Mouse (Mus musculus) G1E (cell line): ENCODE measurements around the gene Rlbp1. TPM values are rescaled to one million over a fixed set of nuclear protein-coding genes. Genes with fewer than 3 reads are reported as not detected.
A peak's percentile ranks its signal among the peaks of the same experiment; 100 is the strongest.

Experiments used
- ATAC-seq: 2 replicates; pipeline ENCODE4 v1.8.0; 2016; ENCODE audit warnings: mild to moderate bottlenecking; ENCODE audit not compliant: insufficient number of reproducible peaks, poor library complexity, low FRiP score, severe bottlenecking; ENCODE audit errors: extremely low read depth
- DNase-seq: peaks from one replicate; pipeline ENCODE4 v3.0.0; 2012; ENCODE audit warnings: low spot score
- H3K27me3 ChIP-seq: 2 replicates; pipeline ENCODE4 v1.6.1; 2012; ENCODE audit warnings: mild to moderate bottlenecking, low read length, inconsistent platforms; ENCODE audit not compliant: insufficient read depth
- H3K36me3 ChIP-seq: replicated peaks from 2 replicates; pipeline ENCODE3; 2012; ENCODE audit warnings: mild to moderate bottlenecking, inconsistent platforms
- H3K4me1 ChIP-seq: 2 replicates; pipeline ENCODE4 v1.6.1; 2012; ENCODE audit warnings: low read depth, low read length, inconsistent platforms, mixed read lengths; ENCODE audit not compliant: insufficient read depth
- H3K4me3 ChIP-seq: 2 replicates; pipeline ENCODE4 v1.5.1; 2012; ENCODE audit warnings: low read depth, mild to moderate bottlenecking, inconsistent platforms, low read length, moderate library complexity, mixed read lengths
- H3K9me3 ChIP-seq: replicated peaks from 2 replicates; pipeline ENCODE4 v1.6.1; 2012; ENCODE audit warnings: inconsistent platforms
- CTCF ChIP-seq: IDR thresholded peaks from 2 replicates; pipeline ENCODE4 v1.5.1; 2012; ENCODE audit warnings: low read depth, low read length, inconsistent platforms, mixed read lengths
- GATA1 ChIP-seq: IDR thresholded peaks from 2 replicates; pipeline ENCODE4 v1.6.1; 2012; ENCODE audit warnings: borderline replicate concordance, low read length, inconsistent platforms, mixed read lengths
- GATA2 ChIP-seq: IDR thresholded peaks from 2 replicates; pipeline ENCODE4 v1.6.1; 2012; ENCODE audit warnings: low read depth, low read length, inconsistent platforms, borderline replicate concordance
- POLR2AphosphoS5 ChIP-seq: IDR thresholded peaks from 2 replicates; pipeline ENCODE4 v1.6.1; 2012; ENCODE audit warnings: low read depth, low read length, inconsistent platforms; ENCODE audit not compliant: insufficient replicate concordance
- TAL1 ChIP-seq: conservative IDR thresholded peaks from 2 replicates; pipeline ENCODE4 v1.6.1; 2012; ENCODE audit warnings: low read depth, low read length, inconsistent platforms, mixed read lengths
- polyA plus RNA-seq: library from polyadenylated mRNA; stranded (reverse); fragments of >175 nt; gene quantifications from 2 replicates; pipeline ENCODE4 v1.2.3, GENCODE M21; 2012
- total RNA-seq, 2 experiments: library from RNA; stranded (forward) in 1 of 2; stranded (reverse) in 1 of 2; fragments of 200-1000 nt in 1 of 2; fragments of >200 nt in 1 of 2; fragmentation: Nextera tagmentation in 1 of 2; gene quantifications; 2 replicates each; pipeline ENCODE4 v1.2.3; 2014 to 2017

Gene Rlbp1
- total and polyA plus RNA-seq, 3 experiments, result not detected

DNA sequence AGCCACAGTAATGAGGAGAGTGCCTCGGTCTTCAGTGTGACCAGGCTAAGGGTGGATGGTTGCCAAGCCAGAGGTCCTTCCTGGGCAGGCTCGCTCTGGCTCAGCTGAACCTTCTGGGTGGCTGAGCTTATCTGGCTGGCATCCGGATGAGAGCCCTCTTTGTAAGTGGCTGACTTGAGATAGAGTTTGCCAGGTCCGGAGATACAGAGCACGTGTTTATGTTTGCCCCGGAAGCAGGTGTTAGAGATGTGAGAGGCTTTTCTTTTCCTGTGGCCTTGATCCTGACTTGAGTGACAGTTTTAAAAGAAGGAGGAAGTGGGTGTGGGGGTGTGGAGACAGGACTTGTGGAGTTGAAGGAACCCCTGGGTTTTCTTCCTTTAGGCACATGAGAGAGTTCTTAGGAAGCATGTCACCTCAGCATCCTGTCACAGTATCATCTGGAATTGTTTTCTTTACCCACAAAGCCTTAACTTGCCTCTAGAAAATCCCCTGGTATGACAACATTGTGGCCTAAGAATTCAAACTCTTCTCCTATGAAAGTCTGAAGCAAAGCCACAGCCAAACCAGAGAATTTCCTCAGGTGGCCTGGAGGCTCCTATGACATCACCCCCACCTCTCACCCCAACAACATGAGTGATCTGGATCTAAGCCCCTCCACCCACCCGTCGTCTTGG lies 23.3 kb downstream of the Rlbp1 start:
- Histone ChIP-seq H3K4me1 (peaks cover 43% of the 10 kb centered on the region), H3K9me3 (no peaks in the 10 kb centered on the region), H3K4me3 (no peak overlapping the region), H3K36me3 (peaks cover 71% of the 10 kb centered on the region), H3K27me3 (no peaks in the 10 kb centered on the region)
- no peak for DNase-seq
- no peak for ATAC-seq
- TF ChIP-seq CTCF, result no peak
- no peak for TF ChIP-seq POLR2AphosphoS5
- TF ChIP-seq TAL1, result no peak
- TF ChIP-seq GATA1, result no peak
- no peak for TF ChIP-seq GATA2

DNA sequence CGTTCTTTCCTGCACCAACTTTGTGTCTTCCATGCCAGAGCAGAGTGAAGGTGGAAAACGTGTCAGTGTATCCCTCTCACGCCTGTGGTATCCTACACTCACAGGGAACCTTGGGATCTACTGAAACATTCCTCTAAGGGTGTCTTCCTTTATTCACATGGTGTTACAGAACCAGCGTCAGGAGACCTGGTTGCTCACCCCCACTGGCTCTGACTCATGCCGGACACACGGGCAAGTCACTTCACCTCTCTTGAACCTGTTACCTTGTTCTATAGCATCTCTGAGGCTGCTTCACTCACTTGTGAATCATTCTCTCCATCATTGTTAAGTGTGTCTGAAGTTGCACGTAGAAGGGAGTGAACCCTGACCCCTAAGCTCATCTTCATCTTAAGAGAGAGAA lies 24.0 kb downstream of the Rlbp1 start:
- Histone ChIP-seq H3K4me3 (no peak overlapping the region), H3K36me3 (peaks cover 74% of the 10 kb centered on the region), H3K27me3 (no peaks in the 10 kb centered on the region), H3K9me3 (no peaks in the 10 kb centered on the region), H3K4me1 (peaks cover 49% of the 10 kb centered on the region)
- DNase-seq (no peak), ATAC-seq (no peak)
- TF ChIP-seq GATA2, result no peak

DNA sequence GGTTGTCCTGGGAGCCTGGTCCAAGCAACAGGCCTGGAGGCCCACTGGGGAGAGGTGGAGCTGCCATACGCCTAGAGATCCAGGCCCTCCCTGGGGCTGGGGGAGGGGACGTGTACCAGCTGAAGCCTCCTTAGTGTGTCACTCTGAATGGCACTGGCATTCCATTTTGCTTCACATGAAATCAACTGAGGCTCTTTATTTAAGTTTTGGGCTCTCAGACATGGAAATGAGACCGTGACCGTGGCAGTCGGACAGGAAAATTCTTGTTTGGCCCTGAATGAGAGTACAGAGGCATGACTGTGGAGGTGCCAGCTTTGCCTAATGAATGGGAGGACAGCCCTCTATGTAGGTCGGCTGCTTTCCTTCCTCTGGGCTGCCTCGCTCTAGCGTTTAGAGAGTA lies 24.6 kb downstream of the Rlbp1 start:
- no peak for ATAC-seq
- Histone ChIP-seq H3K9me3 (no peaks in the 10 kb centered on the region), H3K36me3 (peaks cover 78% of the 10 kb centered on the region), H3K27me3 (no peaks in the 10 kb centered on the region), H3K4me3 (no peak overlapping the region), H3K4me1 (peaks cover 55% of the 10 kb centered on the region)
- no peak for DNase-seq
- TF ChIP-seq CTCF, result no peak
- no peak for TF ChIP-seq GATA2
- TF ChIP-seq TAL1, result no peak
- no peak for TF ChIP-seq POLR2AphosphoS5
- TF ChIP-seq GATA1, result no peak

DNA sequence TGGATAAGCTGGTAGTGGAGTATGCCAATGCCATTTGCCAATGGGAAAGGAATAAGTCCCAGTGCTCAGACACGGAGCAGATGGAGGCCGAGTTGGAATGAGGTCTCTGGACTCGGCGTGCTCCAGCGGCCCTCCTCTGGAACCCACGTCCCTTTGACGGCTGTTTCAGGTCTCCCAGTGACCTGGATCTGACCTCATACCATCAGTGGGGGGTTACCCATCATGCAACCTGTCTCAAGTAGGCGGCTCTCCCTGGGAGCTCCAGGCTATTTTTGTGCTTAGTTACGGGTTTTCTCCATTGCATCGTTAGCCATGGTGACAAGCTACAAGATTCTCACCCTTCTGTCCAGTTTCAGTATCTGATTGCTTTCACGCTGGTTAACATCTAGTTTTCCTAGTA lies 26.8 kb downstream of the Rlbp1 start:
- ATAC-seq (no peak), DNase-seq (no peak)
- Histone ChIP-seq H3K4me1 (peaks cover 72% of the 10 kb centered on the region), H3K36me3 (peaks cover 86% of the 10 kb centered on the region), H3K4me3 (no peak overlapping the region; the same call in 1 of the 2 replicates), H3K27me3 (no peaks in the 10 kb centered on the region), H3K9me3 (no peaks in the 10 kb centered on the region)
- TF ChIP-seq TAL1 (no peak), GATA2 (no peak), CTCF (no peak), GATA1 (no peak), POLR2AphosphoS5 (no peak)

DNA sequence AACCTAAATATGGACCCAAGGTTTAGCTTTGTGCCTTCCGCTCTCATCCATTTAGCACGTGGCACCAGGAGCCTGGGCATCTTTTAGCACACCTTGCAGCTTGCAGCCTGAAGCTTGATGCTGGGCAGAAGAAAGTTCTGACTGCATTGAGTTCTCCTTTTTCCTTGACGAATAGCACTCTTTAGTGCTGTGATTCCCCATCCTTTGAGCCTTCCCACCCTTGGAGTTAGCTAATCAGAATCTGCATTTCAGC lies 27.7 kb downstream of the Rlbp1 start:
- H3K9me3 ChIP-seq, result no peaks in the 10 kb centered on the region
- peak overlapping the region; percentile 64; the same call in 1 of the 2 replicates for H3K4me3 ChIP-seq
- H3K4me1 ChIP-seq, result peaks cover 69% of the 10 kb centered on the region
- no peaks in the 10 kb centered on the region for H3K27me3 ChIP-seq
- peaks cover 88% of the 10 kb centered on the region for H3K36me3 ChIP-seq
- no peak for TF ChIP-seq GATA2
- TF ChIP-seq TAL1, result no peak
- no peak for TF ChIP-seq POLR2AphosphoS5
- TF ChIP-seq CTCF, result no peak
- TF ChIP-seq GATA1, result no peak
- DNase-seq (no peak), ATAC-seq (no peak)

DNA sequence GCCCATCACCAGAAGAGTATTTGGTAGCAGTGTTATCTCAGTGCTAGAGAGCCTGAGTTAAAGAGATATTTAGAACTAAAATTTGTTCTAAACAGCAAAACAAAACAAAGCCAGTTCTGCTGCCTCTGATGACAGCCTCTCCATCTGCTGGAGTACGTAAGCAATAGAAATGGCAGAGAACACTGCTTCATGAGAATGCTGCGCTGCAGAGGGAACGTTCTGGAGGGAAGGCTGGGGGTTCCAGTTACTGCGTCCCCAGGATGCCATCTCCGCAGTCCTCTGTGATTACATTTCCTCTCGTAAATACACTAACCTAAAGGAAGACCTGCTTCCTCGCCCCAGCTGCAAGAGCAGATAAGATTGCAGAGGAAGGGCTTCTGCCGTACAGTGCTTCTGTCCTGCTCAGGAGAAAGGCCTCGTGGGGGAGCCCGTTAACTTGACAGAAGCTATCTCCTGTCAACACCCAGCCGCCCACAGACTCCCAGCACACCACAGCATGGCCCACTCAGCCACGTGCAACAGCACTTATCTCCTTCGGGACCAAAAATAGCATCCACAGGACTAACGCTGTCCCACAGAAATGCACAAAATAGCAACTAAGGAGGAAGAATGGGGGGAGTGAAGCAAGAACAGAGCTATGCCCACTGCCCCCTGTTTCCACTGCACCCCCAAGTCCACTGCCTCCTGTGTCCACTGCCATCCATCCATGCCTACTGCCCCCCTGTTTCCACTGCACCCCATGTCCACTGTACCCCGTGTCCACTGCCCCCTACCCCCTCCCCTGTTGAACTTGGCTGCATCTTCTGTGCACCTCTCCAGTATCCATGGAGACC lies 28.3 kb downstream of the Rlbp1 start:
- peak; percentile 46; the same call in 1 of the 2 replicates for TF ChIP-seq GATA2
- no peak for TF ChIP-seq GATA1
- no peak for TF ChIP-seq CTCF
- no peak for TF ChIP-seq POLR2AphosphoS5
- TF ChIP-seq TAL1, result peak; percentile 98
- peak overlapping the region; percentile 64; the same call in 1 of the 2 replicates for H3K4me3 ChIP-seq
- peak; percentile 95 for ATAC-seq
- H3K4me1 ChIP-seq, result peaks cover 66% of the 10 kb centered on the region
- DNase-seq, result peak; percentile 73
- no peaks in the 10 kb centered on the region for H3K27me3 ChIP-seq
- peaks cover 87% of the 10 kb centered on the region for H3K36me3 ChIP-seq
- no peaks in the 10 kb centered on the region for H3K9me3 ChIP-seq
